ENCODE assay signal across 25 mouse cellular contexts in the genomic region with DNA sequence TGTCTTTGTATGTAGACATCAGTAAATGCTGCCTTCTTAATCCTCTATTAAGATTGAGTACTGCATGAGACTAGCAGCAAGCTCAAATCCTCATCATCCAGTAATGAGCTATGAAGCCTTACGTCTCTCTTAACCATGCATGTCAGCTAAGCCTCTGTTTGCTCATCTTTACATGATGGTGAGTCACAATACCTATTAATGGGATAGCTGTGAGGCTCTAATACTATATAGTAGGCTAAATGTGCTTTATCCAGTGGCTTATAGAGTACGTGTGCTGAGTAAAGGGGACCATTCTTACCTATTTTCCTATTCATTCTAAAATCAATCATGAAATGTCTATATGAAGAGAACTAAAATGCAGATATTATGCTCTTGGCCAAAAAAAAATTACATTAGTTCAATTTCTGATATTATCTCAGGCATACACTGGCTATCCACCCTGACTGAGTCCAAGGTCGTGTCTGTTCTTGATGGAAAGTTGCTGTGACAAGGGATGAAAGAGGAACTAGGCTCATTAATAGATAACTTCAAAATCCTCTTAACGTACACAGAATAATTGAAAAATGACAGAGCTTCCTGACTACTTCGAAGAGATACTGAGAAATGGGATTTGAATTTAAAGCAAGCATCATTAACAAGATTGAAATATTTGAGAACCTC.
"Had no signal": no experiment of that assay in that cellular context is flagged by ENCODE, and none has a peak within 500 bp of the region (broad histone marks: within the 10 kb centered on the region; RNA-seq: fewer than 3 reads in every experiment).

No protein-coding gene starts in this region.

- H3K4me2 ChIP-seq: heart, embryonic 12.5 days; hindbrain, embryonic 13.5 days; intestine, embryonic 15.5 days; limb, embryonic 12.5 days; liver, embryonic 11.5 days had no signal

- DNase-seq: gastrocnemius, adult 2 months; gastrocnemius, postnatal 10 days; gastrocnemius, postnatal 25 days; heart, adult 18-20 months; heart, postnatal 10 days; heart, postnatal 4 days; kidney, adult 18-20 months; kidney, adult 8-10 months; kidney, postnatal 10 days; kidney, postnatal 25 days; kidney, postnatal 4 days; liver had no signal

- ATAC-seq: hindbrain, embryonic 16.5 days; inflammation-experienced regulatory T-cells, adult 6 months; intestine, embryonic 15.5 days; intestine, postnatal 0 days had no signal

- H3K36me3 ChIP-seq: heart, embryonic 10.5 days; heart, embryonic 12.5 days; hindbrain, embryonic 10.5 days; hindbrain, embryonic 13.5 days; intestine, embryonic 15.5 days; limb, embryonic 10.5 days; limb, embryonic 12.5 days had no signal

- H3K27me3 ChIP-seq: heart, embryonic 12.5 days; hindbrain, embryonic 13.5 days; intestine, embryonic 15.5 days; limb, embryonic 12.5 days had no signal

- H3K9ac ChIP-seq: heart, embryonic 12.5 days; hindbrain, embryonic 13.5 days; intestine, embryonic 15.5 days; limb, embryonic 12.5 days had no signal

- H3K4me3 ChIP-seq: gastrocnemius, adult 2 months; heart, embryonic 10.5 days; heart, embryonic 12.5 days; hindbrain, embryonic 10.5 days; hindbrain, embryonic 13.5 days; intestine, embryonic 15.5 days; layer of hippocampus, adult 2 months; left cerebral cortex, adult 2 months; limb, embryonic 10.5 days; limb, embryonic 12.5 days had no signal

- H3K4me1 ChIP-seq: heart, embryonic 10.5 days; heart, embryonic 12.5 days; hindbrain, embryonic 10.5 days; hindbrain, embryonic 13.5 days; intestine, embryonic 15.5 days; limb, embryonic 10.5 days; limb, embryonic 12.5 days had no signal

- H3K27ac ChIP-seq: gastrocnemius, adult 2 months; heart, embryonic 10.5 days; hindbrain, embryonic 10.5 days; hindbrain, embryonic 13.5 days; intestine, embryonic 15.5 days; layer of hippocampus, adult 2 months; left cerebral cortex, adult 2 months; limb, embryonic 10.5 days; limb, embryonic 12.5 days had no signal

- H3K9me3 ChIP-seq: heart, embryonic 10.5 days; heart, embryonic 12.5 days; hindbrain, embryonic 10.5 days; hindbrain, embryonic 13.5 days; intestine, embryonic 15.5 days; limb, embryonic 10.5 days; limb, embryonic 12.5 days had no signal
